ENCODE assay signal across 24 mouse cellular contexts in the genomic region with DNA sequence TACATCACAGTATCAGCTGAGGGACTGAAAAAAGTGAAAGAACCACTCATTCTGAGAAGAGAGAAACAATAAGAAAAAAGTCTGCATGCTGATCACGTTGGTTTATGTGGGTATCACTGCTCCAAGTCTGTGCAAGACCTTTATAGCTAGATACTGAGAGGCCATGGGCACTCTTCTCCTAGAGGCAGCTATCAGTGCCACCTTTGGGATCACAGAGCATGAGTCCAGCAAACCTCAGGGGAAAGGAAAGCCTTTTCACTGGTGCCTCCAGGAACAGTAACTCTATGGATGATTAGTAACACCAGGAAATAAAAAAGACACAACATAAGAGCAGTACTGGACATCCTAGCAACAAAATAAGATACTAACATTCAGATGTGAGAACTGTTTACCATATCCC. TPM values are rescaled to one million over a fixed set of nuclear protein-coding genes. Genes with fewer than 3 reads are reported as not detected.
DNase-seq lines count a peak whose midpoint lies in the region; ATAC-seq and TF ChIP-seq lines count a peak whose summit lies in the region.
"Had no signal": no experiment of that assay in that cellular context is flagged by ENCODE, and none has a peak within 500 bp of the region (broad histone marks: within the 10 kb centered on the region; RNA-seq: fewer than 3 reads in every experiment).

A gene (minus strand): TSS at position 101 of the 400 bp plus-strand sequence.

- H3K4me3 ChIP-seq in midbrain, embryonic 15.5 days = no peak within 1 kb of the TSS
- no peak within 1 kb of the TSS for H3K4me3 ChIP-seq in midbrain, embryonic 11.5 days (ENCODE audit: low read depth, low read length)
- H3K4me3 ChIP-seq in CH12.LX (replicated peaks in 1 of 3; ENCODE audit: low read depth in 2 of 3, low read length in 2 of 3, poor library complexity in 1 of 3) = no peak within 1 kb of the TSS
- no peak within 1 kb of the TSS for H3K4me3 ChIP-seq in hindbrain, postnatal 0 days (ENCODE audit: low read length)

- in situ Hi-C loops in CH12.LX (cut with MboI; ENCODE audit: low pct_ligation_motif_present, low pct_unique_long_range_greater_than_20kb, low sequenced_read_pairs) = no loop called here

- TF ChIP-seq POLR2A in CH12.LX (IDR thresholded peaks at IDR 0.05; ENCODE audit: low read depth, low read length) = no peak

- no peaks in the 10 kb centered on the region for H3K27me3 ChIP-seq in midbrain, embryonic 15.5 days (replicated peaks)
- no peaks in the 10 kb centered on the region for H3K27me3 ChIP-seq in midbrain, embryonic 11.5 days (ENCODE audit: control insufficient read depth, insufficient read depth, low read length)
- peaks cover 1% of the 10 kb centered on the region for H3K27me3 ChIP-seq in CH12.LX (replicated peaks)
- no peaks in the 10 kb centered on the region for H3K27me3 ChIP-seq in hindbrain, postnatal 0 days (ENCODE audit: insufficient read depth, low read length)

- no peaks in the 10 kb centered on the region for H3K4me1 ChIP-seq in midbrain, embryonic 15.5 days
- no peaks in the 10 kb centered on the region for H3K4me1 ChIP-seq in midbrain, embryonic 11.5 days (ENCODE audit: control insufficient read depth, insufficient read depth, low read length)
- H3K4me1 ChIP-seq in CH12.LX (ENCODE audit: control insufficient read depth in 1 of 2, insufficient read depth in 2 of 2) = no peaks in the 10 kb centered on the region
- H3K4me1 ChIP-seq in hindbrain, postnatal 0 days (ENCODE audit: insufficient read depth, low read length) = no peaks in the 10 kb centered on the region

- DNase-seq in midbrain, embryonic 11.5 days (ENCODE audit: low spot score, missing footprints) = no peak
- peak; percentile 0 for DNase-seq in CH12.LX (ENCODE audit: extremely low read depth)
- no peak for DNase-seq in hindbrain, postnatal 0 days (ENCODE audit: low spot score)
- DNase-seq: adrenal gland, adult 2 months; adrenal gland, adult 8-10 months; adrenal gland, postnatal 10 days; adrenal gland, postnatal 14 days; adrenal gland, postnatal 25 days; adrenal gland, postnatal 36 days; B cell, adult 2 months; cerebellum, adult 11 months; cerebellum, adult 11-12 months; cerebellum, adult 18-20 months; cerebellum, adult 2 months had no signal

- peak; percentile 3; the same call in 1 of the 2 replicates for ATAC-seq in midbrain, embryonic 15.5 days (replicated peaks)
- ATAC-seq in midbrain, embryonic 11.5 days (ENCODE audit: low FRiP score) = no peak
- no peak for ATAC-seq in hindbrain, postnatal 0 days
- ATAC-seq: activated CD4-positive, CD25-positive, alpha-beta regulatory T cell, adult 4 months; CD4-positive, CD25-positive, alpha-beta regulatory T cell, adult 4 months; Patski had no signal

- H3K9ac ChIP-seq in midbrain, embryonic 15.5 days = no peak within 1 kb of the TSS
- no peak within 1 kb of the TSS for H3K9ac ChIP-seq in midbrain, embryonic 11.5 days (ENCODE audit: low read length)
- no peak within 1 kb of the TSS for H3K9ac ChIP-seq in CH12.LX (ENCODE audit: insufficient read depth, low read depth)
- H3K9ac ChIP-seq in hindbrain, postnatal 0 days (replicated peaks; ENCODE audit: low read length) = no peak within 1 kb of the TSS

- no peak for TF ChIP-seq CTCF in CH12.LX (conservative IDR thresholded peaks at IDR 0.05 in 1 of 2, IDR thresholded peaks at IDR 0.05 in 1 of 2; ENCODE audit: low read depth in 2 of 2, low read length in 2 of 2)
- TF ChIP-seq CTCF in hindbrain, postnatal 0 days (IDR thresholded peaks at IDR 0.05; ENCODE audit: low read depth) = no peak

- no peak within 1 kb of the TSS for H3K27ac ChIP-seq in midbrain, embryonic 15.5 days
- no peak within 1 kb of the TSS for H3K27ac ChIP-seq in midbrain, embryonic 11.5 days (ENCODE audit: low read depth, low read length)
- no peak within 1 kb of the TSS for H3K27ac ChIP-seq in CH12.LX (ENCODE audit: insufficient read depth, low read depth)
- no peak within 1 kb of the TSS for H3K27ac ChIP-seq in hindbrain, postnatal 0 days

- TF ChIP-seq EP300 in CH12.LX (IDR thresholded peaks at IDR 0.05; ENCODE audit: low read length) = no peak

- no peaks in the 10 kb centered on the region for H3K9me3 ChIP-seq in midbrain, embryonic 15.5 days
- no peaks in the 10 kb centered on the region for H3K9me3 ChIP-seq in midbrain, embryonic 11.5 days (ENCODE audit: control insufficient read depth, low read length)
- H3K9me3 ChIP-seq in CH12.LX (replicated peaks; ENCODE audit: low read length) = no peaks in the 10 kb centered on the region
- no peaks in the 10 kb centered on the region for H3K9me3 ChIP-seq in hindbrain, postnatal 0 days (ENCODE audit: low read length)
- H3K9me3 ChIP-seq: G1E had no signal

- no peak for TF ChIP-seq RAD21 in CH12.LX (IDR thresholded peaks at IDR 0.05; ENCODE audit: low read depth, low read length)

- H3K36me3 ChIP-seq in midbrain, embryonic 15.5 days (replicated peaks) = no peaks in the 10 kb centered on the region
- no peaks in the 10 kb centered on the region for H3K36me3 ChIP-seq in midbrain, embryonic 11.5 days (ENCODE audit: control insufficient read depth, insufficient read depth, low read length)
- no peaks in the 10 kb centered on the region for H3K36me3 ChIP-seq in CH12.LX (replicated peaks in 1 of 2; ENCODE audit: control insufficient read depth in 1 of 2, insufficient read depth in 1 of 2, low read length in 1 of 2)
- no peaks in the 10 kb centered on the region for H3K36me3 ChIP-seq in hindbrain, postnatal 0 days (ENCODE audit: insufficient read depth, low read length)
- H3K36me3 ChIP-seq: G1E had no signal

- H3K79me2 ChIP-seq in CH12.LX (replicated peaks; ENCODE audit: control insufficient read depth, extremely low read depth, insufficient read depth, poor library complexity, severe bottlenecking) = no peaks in the 10 kb centered on the region

- 55% methylated on average over 1 of the region's 1 CpGs for WGBS in midbrain, embryonic 15.5 days
- 57% methylated on average over 1 of the region's 1 CpGs for WGBS in midbrain, embryonic 11.5 days
- 56% methylated on average over 1 of the region's 1 CpGs for WGBS in hindbrain, postnatal 0 days

- H3K4me2 ChIP-seq in midbrain, embryonic 15.5 days = no peak within 1 kb of the TSS
- no peak within 1 kb of the TSS for H3K4me2 ChIP-seq in midbrain, embryonic 11.5 days
- no peak within 1 kb of the TSS for H3K4me2 ChIP-seq in CH12.LX (ENCODE audit: insufficient read depth, low read depth, poor library complexity, severe bottlenecking)
- no peak within 1 kb of the TSS for H3K4me2 ChIP-seq in hindbrain, postnatal 0 days (ENCODE audit: low read depth, low read length)

- dilution Hi-C loops in CH12.LX (cut with MboI; ENCODE audit: extremely low pct_ligation_motif_present, extremely low pct_unique_long_range_greater_than_20kb, low sequenced_read_pairs) = no loop called here

TF ChIP-seq in CH12.LX, 34 proteins besides CTCF, POLR2A, EP300 and RAD21:
- TF ChIP-seq ZKSCAN1 (IDR thresholded peaks at IDR 0.05; ENCODE audit: borderline replicate concordance, low read depth, low read length) (no peak), BHLHE40 (IDR thresholded peaks at IDR 0.05; ENCODE audit: low read depth, low read length) (peak; percentile 39; the same call in 1 of the 2 replicates)

RNA-seq across cellular contexts. Expression of the gene that starts here (rescaled TPM):
- polyA plus RNA-seq in midbrain, embryonic 15.5 days (2015; fragmentation: Nextera tagmentation; extraction: Ambion mirVana) = 0.28 and 0.46 TPM in 2 replicates
- polyA plus RNA-seq in midbrain, embryonic 11.5 days (2014; fragmentation: Nextera tagmentation; extraction: Ambion mirVana) = 0.07 TPM in 2 replicates
- total RNA-seq in CH12.LX (2012; rRNA removed) (not detected in 2 replicates), CH12.LX (2014; rRNA removed) (not detected in 2 replicates)
- polyA plus RNA-seq in CH12.LX (2012; ENCODE audit: insufficient read length, low read depth) = not detected in 2 replicates
- total RNA-seq in hindbrain, postnatal 0 days (2014; rRNA removed) = 0.52 and 0.75 TPM in 2 replicates
- polyA plus RNA-seq in hindbrain, postnatal 0 days (2015; fragmentation: Nextera tagmentation; extraction: Ambion mirVana) = 0.13 and 0.15 TPM in 2 replicates
- total RNA-seq: adrenal gland, adult 18-20 months; adrenal gland, adult 2 months; adrenal gland, postnatal 10 days; adrenal gland, postnatal 14 days; adrenal gland, postnatal 25 days; adrenal gland, postnatal 36 days; adrenal gland, postnatal 4 days; ES-E14; MEL had no signal
- polyA plus RNA-seq: adrenal gland, adult 2 months; C2C12; CD4-positive, CD25-positive, alpha-beta regulatory T cell, adult 4 months; G1E; Patski had no signal

Comparison
In these comparisons a context has a peak if more than half of its experiments do, and no peak if none do; other contexts are left out.
1. Peak in ATAC-seq in midbrain, embryonic 15.5 days; RNA of the gene not detected or under 1 TPM.
2. Peak in DNase-seq in CH12.LX; RNA of the gene not detected or under 1 TPM.